Mouse (Mus musculus): ENCODE results near the gene Asap2. TPM values are rescaled to one million over a fixed set of nuclear protein-coding genes. Genes with fewer than 3 reads are reported as not detected.

Gene Asap2
- polyA plus RNA-seq, 1 experiment from 2014 or later, result 5.0 TPM

DNA sequence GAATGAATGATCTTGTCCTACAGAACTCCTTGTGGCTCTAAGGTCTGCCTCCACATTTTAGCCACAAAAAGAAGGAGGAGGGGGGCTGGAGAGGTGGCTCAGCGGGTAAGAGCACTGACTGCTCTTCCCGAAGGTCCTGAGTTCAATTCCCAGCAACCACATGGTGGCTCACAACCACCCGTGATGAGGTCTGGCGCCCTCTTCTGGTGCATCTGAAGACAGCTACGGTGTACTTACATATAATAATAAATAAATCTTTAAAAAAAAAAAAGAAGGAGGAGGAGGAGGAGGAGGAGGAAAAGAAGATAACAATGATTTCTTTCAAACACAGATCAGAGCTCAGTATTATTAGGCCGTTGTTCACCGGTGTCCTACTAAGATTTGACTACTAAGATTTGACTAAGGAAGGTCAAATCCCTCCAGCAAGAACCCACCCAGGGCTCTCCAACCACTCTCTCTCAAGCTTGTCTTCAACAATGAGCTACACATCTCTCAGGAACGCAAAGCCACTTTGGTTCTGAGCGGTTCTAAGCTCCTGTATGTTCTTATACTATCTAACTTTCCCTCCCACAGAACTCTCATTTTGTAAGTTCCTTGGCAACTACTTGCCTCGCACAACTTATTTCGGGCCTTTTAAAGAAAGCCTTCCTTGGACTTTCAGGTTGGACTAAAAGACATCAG is 294.6 kb downstream of the Asap2 start, which contains the start of gene Cpsf3:
Gene Cpsf3 (plus strand): TSS at position 631 of the 681 bp plus-strand sequence.
- H3K9ac ChIP-seq (ENCODE audit: low read length), result peak within 1 kb of the TSS; percentile 90
- peak within 1 kb of the TSS; percentile 90 for H3K27ac ChIP-seq (replicated peaks)
- H3K4me2 ChIP-seq (replicated peaks; ENCODE audit: low read depth), result peak within 1 kb of the TSS; percentile 88
- H3K36me3 ChIP-seq (ENCODE audit: control insufficient read depth, insufficient read depth, low read length), result no peaks in the 10 kb centered on the region
- no peaks in the 10 kb centered on the region for H3K9me3 ChIP-seq (ENCODE audit: control insufficient read depth, low read length)
- TF ChIP-seq CTCF (IDR thresholded peaks at IDR 0.05; ENCODE audit: low read depth), result peak; percentile 36
- no peak for TF ChIP-seq EP300 (optimal IDR thresholded peaks at IDR 0.05)
- peaks cover 4% of the 10 kb centered on the region; the same call in 1 of the 2 replicates for H3K4me1 ChIP-seq (replicated peaks; ENCODE audit: control insufficient read depth, insufficient read depth)
- 50% methylated on average over 11 of the region's 11 CpGs for WGBS
- no peak for DNase-seq (ENCODE audit: low spot score)
- no peak for ATAC-seq (ENCODE audit: low FRiP score, low TSS enrichment)
- peak within 1 kb of the TSS; percentile 87 for H3K4me3 ChIP-seq (ENCODE audit: low read depth, low read length)
- no peaks in the 10 kb centered on the region for H3K27me3 ChIP-seq (ENCODE audit: control insufficient read depth, insufficient read depth, low read length)

DNA sequence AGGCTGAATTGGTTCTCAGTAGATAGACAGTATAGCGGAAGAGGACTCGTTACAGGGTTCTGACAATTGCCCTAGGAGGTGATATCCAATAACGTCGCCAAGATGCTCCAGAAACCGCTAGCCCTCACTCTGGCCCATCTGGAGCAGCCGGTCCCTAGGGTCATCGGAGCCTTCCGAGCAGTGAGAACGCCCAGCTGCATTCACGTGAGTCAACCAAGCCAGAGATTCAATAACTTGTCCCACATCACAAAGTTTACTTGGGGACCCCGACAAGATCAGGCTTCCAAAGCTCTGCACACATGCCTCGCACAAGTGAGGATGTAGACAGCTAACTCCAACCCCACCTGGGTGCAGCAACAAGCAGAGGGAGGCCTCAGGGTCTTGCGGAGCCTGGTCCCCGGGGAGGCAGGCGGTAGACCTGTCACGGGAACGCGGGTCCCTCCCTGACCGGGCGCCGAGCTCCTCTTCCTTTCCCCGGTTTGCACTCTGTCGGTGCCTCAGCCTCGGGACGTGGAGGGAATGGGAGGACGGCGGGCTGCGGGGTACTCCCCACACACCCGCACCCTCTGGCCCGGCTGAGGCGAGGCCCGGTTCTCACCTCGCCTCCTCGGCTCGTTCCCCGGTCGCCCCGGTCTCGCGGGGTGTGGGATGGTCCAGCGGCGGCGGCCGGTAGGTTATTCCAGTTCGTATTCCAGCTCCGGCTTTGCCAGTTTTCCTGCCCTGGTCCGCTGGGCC is 295.4 kb downstream of the Asap2 start:
- H3K27me3 ChIP-seq (ENCODE audit: control insufficient read depth, insufficient read depth, low read length), result no peaks in the 10 kb centered on the region
- DNase-seq (ENCODE audit: low spot score) (no peak), ATAC-seq (ENCODE audit: low FRiP score, low TSS enrichment) (peak; percentile 87)
- no peaks in the 10 kb centered on the region; the same call in 1 of the 2 replicates for H3K36me3 ChIP-seq (ENCODE audit: control insufficient read depth, insufficient read depth, low read length)
- H3K4me3 ChIP-seq (ENCODE audit: low read depth, low read length), result peak overlapping the region; percentile 87
- peaks cover 4% of the 10 kb centered on the region; the same call in 1 of the 2 replicates for H3K4me1 ChIP-seq (replicated peaks; ENCODE audit: control insufficient read depth, insufficient read depth)
- H3K9me3 ChIP-seq (ENCODE audit: control insufficient read depth, low read length), result no peaks in the 10 kb centered on the region
- H3K9ac ChIP-seq (ENCODE audit: low read length), result peak overlapping the region; percentile 84
- H3K4me2 ChIP-seq (replicated peaks; ENCODE audit: low read depth), result peak overlapping the region; percentile 77
- peak overlapping the region; percentile 90 for H3K27ac ChIP-seq (replicated peaks)
- TF ChIP-seq CTCF (IDR thresholded peaks at IDR 0.05; ENCODE audit: low read depth), result 0 out of 2 replicates have a peak, but pooled peaks have one; percentile 7
- TF ChIP-seq EP300 (optimal IDR thresholded peaks at IDR 0.05), result no peak
- under 1% methylated on average over 46 of the region's 47 CpGs for WGBS

DNA sequence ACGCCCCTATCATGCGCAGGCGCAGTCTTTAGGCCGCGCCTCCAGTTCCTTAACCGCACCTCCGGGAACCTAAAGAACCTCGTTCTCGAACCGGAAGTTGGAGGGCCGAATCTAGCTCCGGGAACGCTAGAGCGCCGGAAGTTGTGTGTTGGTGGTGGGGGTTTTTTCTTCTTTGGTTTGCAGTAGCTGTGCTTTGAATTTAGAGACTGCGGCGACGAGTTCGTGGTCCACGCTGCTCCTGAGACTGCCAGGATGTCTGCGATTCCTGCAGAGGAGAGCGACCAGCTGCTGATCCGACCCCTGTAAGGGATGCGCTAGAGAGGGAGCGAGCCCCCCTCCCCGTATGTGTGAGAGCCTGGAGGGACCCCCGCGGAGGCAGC is 296.0 kb downstream of the Asap2 start, which contains the start of gene Itgb1bp1:
Gene Itgb1bp1 (minus strand): TSS at position 42 of the 380 bp plus-strand sequence.
- under 1% methylated on average over 28 of the region's 28 CpGs for WGBS
- DNase-seq (ENCODE audit: low spot score), result peak; percentile 98
- H3K4me1 ChIP-seq (replicated peaks; ENCODE audit: control insufficient read depth, insufficient read depth), result peaks cover 4% of the 10 kb centered on the region; the same call in 1 of the 2 replicates
- no peak for TF ChIP-seq CTCF (IDR thresholded peaks at IDR 0.05; ENCODE audit: low read depth)
- TF ChIP-seq EP300 (optimal IDR thresholded peaks at IDR 0.05), result no peak
- peak within 1 kb of the TSS; percentile 88 for H3K4me2 ChIP-seq (replicated peaks; ENCODE audit: low read depth)
- peak within 1 kb of the TSS; percentile 90 for H3K9ac ChIP-seq (ENCODE audit: low read length)
- H3K9me3 ChIP-seq (ENCODE audit: control insufficient read depth, low read length), result no peaks in the 10 kb centered on the region
- peak within 1 kb of the TSS; percentile 87 for H3K4me3 ChIP-seq (ENCODE audit: low read depth, low read length)
- H3K27ac ChIP-seq (replicated peaks), result peak within 1 kb of the TSS; percentile 90
- H3K27me3 ChIP-seq (ENCODE audit: control insufficient read depth, insufficient read depth, low read length), result no peaks in the 10 kb centered on the region
- ATAC-seq (ENCODE audit: low FRiP score, low TSS enrichment), result peak; percentile 96
- H3K36me3 ChIP-seq (ENCODE audit: control insufficient read depth, insufficient read depth, low read length), result no peaks in the 10 kb centered on the region; the same call in 1 of the 2 replicates

DNA sequence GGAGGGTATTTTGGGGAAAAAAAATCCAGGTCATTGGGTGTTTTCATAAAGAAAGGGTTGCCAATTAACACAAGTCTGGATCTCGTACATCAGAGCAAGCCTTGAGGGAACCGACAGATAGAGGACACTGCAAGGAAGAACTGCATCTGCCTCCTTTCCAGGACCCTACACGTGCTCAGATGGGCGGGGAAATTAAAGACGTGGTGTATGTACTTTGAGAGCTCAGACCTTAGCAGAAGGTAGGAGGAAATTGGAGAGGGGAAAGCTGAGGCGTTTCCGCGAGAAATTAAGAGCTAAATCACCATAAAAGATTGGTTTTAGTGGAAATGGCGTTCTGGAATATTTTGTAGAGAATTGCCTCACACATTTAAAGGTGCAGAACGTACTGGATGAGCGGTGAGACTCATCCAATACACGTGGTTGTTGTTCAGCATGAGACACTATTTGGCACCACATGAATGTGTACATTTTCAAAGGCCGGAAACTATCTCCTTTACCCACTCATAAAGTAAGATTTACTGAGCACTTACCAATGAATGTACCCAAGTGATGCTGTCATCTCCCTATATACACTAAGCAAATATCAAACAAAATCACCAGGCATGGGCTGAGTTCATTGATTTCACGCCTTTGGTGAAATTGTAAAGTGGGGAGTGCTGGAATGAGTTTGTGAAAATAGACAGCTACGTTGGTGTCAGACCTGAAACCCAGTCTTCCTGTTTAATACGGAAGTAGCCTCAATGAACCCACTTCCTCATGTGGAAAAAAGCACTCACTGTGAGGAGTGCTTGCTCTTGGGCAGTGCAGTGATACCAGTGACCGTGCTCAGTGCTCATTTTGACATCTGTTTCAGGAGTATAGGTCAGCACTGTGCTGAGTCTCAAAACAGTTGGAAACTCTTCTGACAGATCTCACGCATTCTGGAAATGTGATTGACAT is 296.7 kb downstream of the Asap2 start:
- Histone ChIP-seq H3K27me3 (ENCODE audit: control insufficient read depth, insufficient read depth, low read length) (no peaks in the 10 kb centered on the region), H3K4me1 (replicated peaks; ENCODE audit: control insufficient read depth, insufficient read depth) (peaks cover 4% of the 10 kb centered on the region; the same call in 1 of the 2 replicates), H3K36me3 (ENCODE audit: control insufficient read depth, insufficient read depth, low read length) (peaks cover 4% of the 10 kb centered on the region), H3K9ac (ENCODE audit: low read length) (peak overlapping the region; percentile 90), H3K9me3 (ENCODE audit: control insufficient read depth, low read length) (no peaks in the 10 kb centered on the region), H3K4me2 (replicated peaks; ENCODE audit: low read depth) (peak overlapping the region; percentile 88), H3K4me3 (ENCODE audit: low read depth, low read length) (peak overlapping the region; percentile 87), H3K27ac (replicated peaks) (peak overlapping the region; percentile 90)
- WGBS, result 26% methylated on average over 18 of the region's 18 CpGs
- ATAC-seq (ENCODE audit: low FRiP score, low TSS enrichment), result no peak
- no peak for TF ChIP-seq EP300 (optimal IDR thresholded peaks at IDR 0.05)
- TF ChIP-seq CTCF (IDR thresholded peaks at IDR 0.05; ENCODE audit: low read depth), result no peak
- no peak for DNase-seq (ENCODE audit: low spot score)

DNA sequence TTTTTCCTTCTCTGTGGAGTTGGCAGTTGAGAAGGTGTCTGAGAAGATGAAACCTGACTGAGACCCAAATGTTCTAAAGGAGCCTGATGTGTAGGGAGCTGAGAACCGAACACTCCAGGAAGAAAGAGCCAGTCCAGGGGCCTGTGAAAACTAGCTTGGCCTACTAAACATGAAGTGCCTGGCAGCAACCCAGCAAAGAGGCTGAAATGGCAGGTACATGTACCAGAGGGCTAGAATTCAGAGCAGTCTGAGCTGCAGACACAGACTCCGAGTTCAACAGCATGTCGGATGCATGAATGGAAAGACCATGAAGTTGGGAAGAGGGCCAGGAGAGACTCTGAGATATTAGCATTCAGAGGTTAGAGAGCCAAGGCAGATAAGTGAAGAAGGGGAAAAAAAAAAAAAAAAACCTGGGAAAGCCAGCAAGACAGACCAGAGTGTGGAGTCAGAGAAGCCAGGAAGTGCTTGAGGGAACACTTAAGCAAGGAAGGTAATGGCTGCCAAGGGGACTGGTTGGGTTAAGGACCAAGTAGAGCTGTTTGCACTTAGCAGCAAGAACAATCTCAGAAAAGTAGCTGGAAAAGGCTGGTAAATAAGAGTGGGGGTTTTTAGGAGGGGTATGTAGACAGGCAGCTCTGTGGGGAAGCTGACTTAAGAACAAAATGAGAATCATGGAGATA is 298.6 kb downstream of the Asap2 start:
- no peaks in the 10 kb centered on the region for H3K9me3 ChIP-seq (ENCODE audit: control insufficient read depth, low read length)
- no peak overlapping the region for H3K4me3 ChIP-seq (ENCODE audit: low read depth, low read length)
- H3K4me2 ChIP-seq (replicated peaks; ENCODE audit: low read depth), result no peak overlapping the region
- no peak overlapping the region for H3K27ac ChIP-seq (replicated peaks)
- no peak for TF ChIP-seq CTCF (IDR thresholded peaks at IDR 0.05; ENCODE audit: low read depth)
- TF ChIP-seq EP300 (optimal IDR thresholded peaks at IDR 0.05), result no peak
- H3K27me3 ChIP-seq (ENCODE audit: control insufficient read depth, insufficient read depth, low read length), result no peaks in the 10 kb centered on the region
- ATAC-seq (ENCODE audit: low FRiP score, low TSS enrichment) (no peak), DNase-seq (ENCODE audit: low spot score) (no peak)
- peaks cover 4% of the 10 kb centered on the region; the same call in 1 of the 2 replicates for H3K4me1 ChIP-seq (replicated peaks; ENCODE audit: control insufficient read depth, insufficient read depth)
- H3K9ac ChIP-seq (ENCODE audit: low read length), result no peak overlapping the region
- peaks cover 14% of the 10 kb centered on the region for H3K36me3 ChIP-seq (ENCODE audit: control insufficient read depth, insufficient read depth, low read length)
- WGBS, result 89% methylated on average over 3 of the region's 3 CpGs

Data from stomach, postnatal 0 days (tissue).